Mouse (Mus musculus): ENCODE measurements around the gene Nup214. TPM values are rescaled to one million over a fixed set of nuclear protein-coding genes. Genes with fewer than 3 reads are reported as not detected.

The Nup214 gene
- polyA plus RNA-seq, 1 experiment = 91.9 TPM

DNA sequence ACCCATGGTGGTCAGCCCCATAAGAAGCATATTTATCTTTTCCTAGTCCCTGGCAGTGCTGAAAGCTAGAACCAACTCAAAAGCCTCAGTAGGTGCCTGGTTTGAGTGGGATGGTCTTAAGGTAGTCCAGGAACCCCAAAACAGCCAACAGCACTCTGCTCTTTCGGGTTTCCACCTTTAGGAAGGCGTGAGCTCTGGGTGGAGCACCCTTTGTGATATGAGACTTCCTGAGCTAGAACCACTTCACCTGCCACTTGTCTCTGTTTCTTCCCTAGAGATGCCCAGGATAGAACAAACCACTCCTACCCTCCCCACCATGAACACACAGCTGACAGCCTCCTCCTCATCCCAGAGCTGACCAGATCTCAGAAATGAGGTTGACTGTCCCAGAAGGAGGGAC is 83.1 kb downstream of the Nup214 start:
- Histone ChIP-seq H3K27ac (ENCODE audit: insufficient read depth, low read length) (no peak overlapping the region), H3K9me3 (replicated peaks; ENCODE audit: control insufficient read depth, insufficient read depth, low read length, poor library complexity, severe bottlenecking) (no peaks in the 10 kb centered on the region), H3K4me3 (ENCODE audit: low read depth, low read length) (no peak overlapping the region), H3K4me1 (ENCODE audit: control insufficient read depth, insufficient read depth, low read length) (no peaks in the 10 kb centered on the region), H3K27me3 (ENCODE audit: control insufficient read depth, insufficient read depth, low read length, poor library complexity, severe bottlenecking) (no peaks in the 10 kb centered on the region), H3K36me3 (ENCODE audit: control insufficient read depth, insufficient read depth, low read length, poor library complexity, severe bottlenecking) (peaks cover 3% of the 10 kb centered on the region), H3K9ac (ENCODE audit: low read depth, poor library complexity, severe bottlenecking) (no peak overlapping the region)
- TF ChIP-seq EP300 (IDR thresholded peaks at IDR 0.05; ENCODE audit: insufficient read depth, low read depth, low read length) = no peak
- no peak for TF ChIP-seq CTCF (IDR thresholded peaks at IDR 0.05; ENCODE audit: low read depth, low read length)
- no peak for TF ChIP-seq POLR2A (IDR thresholded peaks at IDR 0.05; ENCODE audit: insufficient read depth, low read length)

DNA sequence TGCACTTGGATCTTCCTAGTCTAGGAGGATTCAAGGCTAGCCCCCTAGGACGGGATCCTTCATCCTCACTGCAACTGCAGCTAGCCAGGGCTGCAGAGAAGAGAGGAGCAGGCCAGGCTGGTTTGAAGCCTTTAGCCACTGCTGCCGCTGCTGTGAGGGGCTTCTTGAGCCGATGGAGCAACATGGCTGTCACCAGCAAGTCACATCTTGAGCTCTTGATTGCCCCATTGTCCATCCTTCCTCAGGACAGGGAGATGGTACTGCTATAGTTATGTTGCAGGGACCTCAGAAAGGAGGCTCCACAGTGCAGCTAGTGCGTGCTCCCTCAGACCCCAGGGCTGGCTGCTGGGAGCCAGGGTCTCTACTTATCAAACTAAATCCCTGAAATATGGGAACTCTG is 83.6 kb downstream of the Nup214 start:
- no peaks in the 10 kb centered on the region for H3K27me3 ChIP-seq (ENCODE audit: control insufficient read depth, insufficient read depth, low read length, poor library complexity, severe bottlenecking)
- no peaks in the 10 kb centered on the region for H3K36me3 ChIP-seq (ENCODE audit: control insufficient read depth, insufficient read depth, low read length, poor library complexity, severe bottlenecking)
- no peak overlapping the region for H3K9ac ChIP-seq (ENCODE audit: low read depth, poor library complexity, severe bottlenecking)
- H3K4me1 ChIP-seq (ENCODE audit: control insufficient read depth, insufficient read depth, low read length) = no peaks in the 10 kb centered on the region
- no peak overlapping the region for H3K27ac ChIP-seq (ENCODE audit: insufficient read depth, low read length)
- TF ChIP-seq POLR2A (IDR thresholded peaks at IDR 0.05; ENCODE audit: insufficient read depth, low read length) = no peak
- no peak for TF ChIP-seq CTCF (IDR thresholded peaks at IDR 0.05; ENCODE audit: low read depth, low read length)
- TF ChIP-seq EP300 (IDR thresholded peaks at IDR 0.05; ENCODE audit: insufficient read depth, low read depth, low read length) = no peak
- no peak overlapping the region for H3K4me3 ChIP-seq (ENCODE audit: low read depth, low read length)
- H3K9me3 ChIP-seq (replicated peaks; ENCODE audit: control insufficient read depth, insufficient read depth, low read length, poor library complexity, severe bottlenecking) = no peaks in the 10 kb centered on the region

DNA sequence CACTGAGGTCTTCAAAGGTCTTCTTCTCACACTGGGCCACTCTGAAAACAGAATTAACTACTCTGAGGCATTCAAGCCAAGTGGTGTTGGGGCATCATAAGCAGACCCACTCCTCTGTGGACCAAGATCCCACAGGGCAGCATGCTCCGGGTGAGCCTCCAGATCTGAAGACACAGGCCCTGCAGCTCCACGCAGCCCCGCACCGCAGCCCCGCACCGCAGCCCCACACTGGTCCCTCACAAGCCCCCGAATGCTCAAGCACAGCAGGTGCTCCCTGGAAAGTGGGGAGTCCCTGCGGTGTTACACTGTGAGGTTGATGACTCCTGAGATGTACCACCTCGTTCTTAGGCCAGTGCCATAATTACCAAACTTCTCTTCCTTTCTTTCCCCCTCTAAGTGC is 84.0 kb downstream of the Nup214 start:
- H3K27ac ChIP-seq (ENCODE audit: insufficient read depth, low read length) = no peak overlapping the region
- no peak overlapping the region for H3K9ac ChIP-seq (ENCODE audit: low read depth, poor library complexity, severe bottlenecking)
- no peaks in the 10 kb centered on the region for H3K9me3 ChIP-seq (replicated peaks; ENCODE audit: control insufficient read depth, insufficient read depth, low read length, poor library complexity, severe bottlenecking)
- no peaks in the 10 kb centered on the region for H3K27me3 ChIP-seq (ENCODE audit: control insufficient read depth, insufficient read depth, low read length, poor library complexity, severe bottlenecking)
- no peaks in the 10 kb centered on the region for H3K36me3 ChIP-seq (ENCODE audit: control insufficient read depth, insufficient read depth, low read length, poor library complexity, severe bottlenecking)
- H3K4me3 ChIP-seq (ENCODE audit: low read depth, low read length) = no peak overlapping the region
- no peaks in the 10 kb centered on the region for H3K4me1 ChIP-seq (ENCODE audit: control insufficient read depth, insufficient read depth, low read length)
- TF ChIP-seq CTCF (IDR thresholded peaks at IDR 0.05; ENCODE audit: low read depth, low read length) (no peak), EP300 (IDR thresholded peaks at IDR 0.05; ENCODE audit: insufficient read depth, low read depth, low read length) (no peak), POLR2A (IDR thresholded peaks at IDR 0.05; ENCODE audit: insufficient read depth, low read length) (no peak)

DNA sequence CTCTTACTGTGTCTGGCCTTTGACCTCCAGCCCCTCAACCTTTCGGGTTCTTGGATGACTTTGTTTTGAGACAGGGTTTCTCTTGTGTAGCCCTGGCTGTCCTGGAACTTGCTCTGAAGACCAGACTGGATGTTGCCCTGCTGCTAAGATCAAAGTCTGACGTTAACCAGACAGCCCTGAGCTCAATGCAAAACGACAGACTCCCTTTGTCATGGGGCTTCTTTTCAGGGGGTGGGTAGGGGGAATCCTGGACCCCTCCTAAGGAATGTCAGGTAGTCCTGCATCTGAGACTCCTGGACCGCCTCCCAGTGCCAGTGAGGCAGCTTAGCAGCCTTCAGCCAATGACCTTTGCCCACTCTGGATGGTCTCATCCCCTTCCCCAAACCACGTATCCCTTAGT is 84.5 kb downstream of the Nup214 start:
- Histone ChIP-seq H3K36me3 (ENCODE audit: control insufficient read depth, insufficient read depth, low read length, poor library complexity, severe bottlenecking) (no peaks in the 10 kb centered on the region), H3K4me1 (ENCODE audit: control insufficient read depth, insufficient read depth, low read length) (no peaks in the 10 kb centered on the region), H3K9me3 (replicated peaks; ENCODE audit: control insufficient read depth, insufficient read depth, low read length, poor library complexity, severe bottlenecking) (no peaks in the 10 kb centered on the region), H3K4me3 (ENCODE audit: low read depth, low read length) (no peak overlapping the region), H3K27me3 (ENCODE audit: control insufficient read depth, insufficient read depth, low read length, poor library complexity, severe bottlenecking) (no peaks in the 10 kb centered on the region), H3K9ac (ENCODE audit: low read depth, poor library complexity, severe bottlenecking) (no peak overlapping the region), H3K27ac (ENCODE audit: insufficient read depth, low read length) (no peak overlapping the region)
- no peak for TF ChIP-seq CTCF (IDR thresholded peaks at IDR 0.05; ENCODE audit: low read depth, low read length)
- no peak for TF ChIP-seq EP300 (IDR thresholded peaks at IDR 0.05; ENCODE audit: insufficient read depth, low read depth, low read length)
- TF ChIP-seq POLR2A (IDR thresholded peaks at IDR 0.05; ENCODE audit: insufficient read depth, low read length) = no peak

DNA sequence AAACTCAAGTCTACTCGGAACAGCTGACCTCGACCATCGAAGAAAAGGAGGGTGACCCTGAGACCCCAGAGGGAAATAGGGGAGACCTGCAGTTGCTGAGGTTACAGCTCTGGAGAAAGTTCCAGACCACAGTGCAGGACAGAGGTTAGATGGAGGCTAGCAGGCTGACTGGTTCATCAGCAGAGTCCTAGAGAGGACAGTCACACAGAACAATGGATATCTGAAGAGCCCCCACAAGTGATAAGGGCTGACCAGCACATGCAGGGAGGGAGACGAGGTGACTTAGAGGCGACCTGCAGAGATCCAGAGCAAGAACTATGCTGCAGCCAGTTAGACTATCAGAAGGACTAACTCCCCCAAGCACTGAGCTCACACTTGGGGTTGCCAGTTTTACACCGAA is 85.4 kb downstream of the Nup214 start:
- H3K27ac ChIP-seq (ENCODE audit: insufficient read depth, low read length) = no peak overlapping the region
- H3K4me1 ChIP-seq (ENCODE audit: control insufficient read depth, insufficient read depth, low read length) = no peaks in the 10 kb centered on the region
- no peak overlapping the region for H3K4me3 ChIP-seq (ENCODE audit: low read depth, low read length)
- H3K9ac ChIP-seq (ENCODE audit: low read depth, poor library complexity, severe bottlenecking) = no peak overlapping the region
- no peaks in the 10 kb centered on the region for H3K36me3 ChIP-seq (ENCODE audit: control insufficient read depth, insufficient read depth, low read length, poor library complexity, severe bottlenecking)
- no peaks in the 10 kb centered on the region for H3K27me3 ChIP-seq (ENCODE audit: control insufficient read depth, insufficient read depth, low read length, poor library complexity, severe bottlenecking)
- TF ChIP-seq POLR2A (IDR thresholded peaks at IDR 0.05; ENCODE audit: insufficient read depth, low read length) (no peak), EP300 (IDR thresholded peaks at IDR 0.05; ENCODE audit: insufficient read depth, low read depth, low read length) (no peak), CTCF (IDR thresholded peaks at IDR 0.05; ENCODE audit: low read depth, low read length) (no peak)
- H3K9me3 ChIP-seq (replicated peaks; ENCODE audit: control insufficient read depth, insufficient read depth, low read length, poor library complexity, severe bottlenecking) = no peaks in the 10 kb centered on the region

DNA sequence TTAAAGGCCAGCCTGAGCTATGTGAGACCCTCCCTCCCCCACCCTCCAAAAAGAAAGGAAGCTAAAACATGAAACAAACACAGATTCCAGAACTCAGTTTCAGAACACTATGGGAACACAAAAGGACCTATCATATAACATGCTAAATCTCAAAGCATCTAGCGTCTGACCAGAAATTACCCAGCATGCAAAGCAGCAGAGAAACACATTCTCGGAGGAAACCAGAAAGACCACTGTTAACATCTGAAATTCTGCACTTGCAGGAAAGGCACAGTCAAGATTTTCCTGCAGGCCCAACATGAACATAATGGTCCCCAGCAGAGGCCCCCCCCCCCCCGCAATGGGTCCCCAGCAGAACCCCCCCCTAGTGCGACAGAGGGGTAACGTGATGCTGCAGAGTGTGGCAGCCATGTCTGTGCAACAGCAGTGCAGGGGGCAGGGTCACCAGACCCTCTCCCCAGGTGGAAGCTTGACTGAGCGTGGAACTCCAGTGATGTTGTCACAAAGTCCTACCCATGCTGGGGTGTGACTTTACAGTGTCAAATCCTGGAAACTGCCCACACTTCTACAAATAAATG is 86.1 kb downstream of the Nup214 start:
- Histone ChIP-seq H3K4me3 (ENCODE audit: low read depth, low read length) (no peak overlapping the region), H3K36me3 (ENCODE audit: control insufficient read depth, insufficient read depth, low read length, poor library complexity, severe bottlenecking) (no peaks in the 10 kb centered on the region), H3K9me3 (replicated peaks; ENCODE audit: control insufficient read depth, insufficient read depth, low read length, poor library complexity, severe bottlenecking) (no peaks in the 10 kb centered on the region), H3K27ac (ENCODE audit: insufficient read depth, low read length) (no peak overlapping the region), H3K27me3 (ENCODE audit: control insufficient read depth, insufficient read depth, low read length, poor library complexity, severe bottlenecking) (no peaks in the 10 kb centered on the region), H3K9ac (ENCODE audit: low read depth, poor library complexity, severe bottlenecking) (no peak overlapping the region), H3K4me1 (ENCODE audit: control insufficient read depth, insufficient read depth, low read length) (no peaks in the 10 kb centered on the region)
- no peak for TF ChIP-seq CTCF (IDR thresholded peaks at IDR 0.05; ENCODE audit: low read depth, low read length)
- TF ChIP-seq EP300 (IDR thresholded peaks at IDR 0.05; ENCODE audit: insufficient read depth, low read depth, low read length) = no peak
- TF ChIP-seq POLR2A (IDR thresholded peaks at IDR 0.05; ENCODE audit: insufficient read depth, low read length) = no peak

Measured in ES-Bruce4 (cell line).